Mouse (Mus musculus) myocyte (in vitro differentiated cells): ENCODE data around the gene Rgs3.

Experiments
- CEBPB ChIP-seq: IDR thresholded peaks from 2 replicates; pipeline ENCODE4 v1.6.1; 2011; ENCODE audit warnings: mild to moderate bottlenecking, moderate library complexity; ENCODE audit not compliant: poor library complexity, insufficient read depth, severe bottlenecking
- E2F4 ChIP-seq: IDR thresholded peaks from one replicate; pipeline ENCODE4 v1.6.1; 2011; ENCODE audit warnings: mild to moderate bottlenecking, control low read depth, moderate library complexity; ENCODE audit not compliant: insufficient read depth
- MAX ChIP-seq: IDR thresholded peaks from one replicate; pipeline ENCODE4 v1.6.1; 2011; ENCODE audit warnings: low read depth, mild to moderate bottlenecking, control low read depth
- MYOD1 ChIP-seq, 3 experiments: IDR thresholded peaks; one replicate each; pipeline ENCODE4 v1.6.1; 2011; ENCODE audit warnings: control low read depth in 2 of 3, low read depth in 2 of 3, mild to moderate bottlenecking in 2 of 3, moderate library complexity in 1 of 3; ENCODE audit not compliant: insufficient read length in 2 of 3, control insufficient read depth in 1 of 3
- MYOG ChIP-seq, 3 experiments: IDR thresholded peaks; one replicate each; pipeline ENCODE4 v1.6.1; 2011; ENCODE audit warnings: control low read depth in 2 of 3, low read depth in 2 of 3, mild to moderate bottlenecking in 2 of 3; ENCODE audit not compliant: insufficient read length in 2 of 3, control insufficient read depth in 1 of 3, insufficient read depth in 1 of 3
- POLR2A ChIP-seq: IDR thresholded peaks from one replicate; pipeline ENCODE4 v1.6.1; 2011; ENCODE audit warnings: low read depth, mild to moderate bottlenecking, control low read depth, moderate library complexity; ENCODE audit not compliant: insufficient read length
- POLR2AphosphoS2 ChIP-seq: IDR thresholded peaks from one replicate; pipeline ENCODE4 v1.6.1; 2011; ENCODE audit warnings: low read depth, control low read depth; ENCODE audit not compliant: insufficient read length
- REST ChIP-seq: IDR thresholded peaks from one replicate; pipeline ENCODE4 v1.6.1; 2011; ENCODE audit warnings: mild to moderate bottlenecking, control low read depth, moderate library complexity; ENCODE audit not compliant: insufficient read depth, insufficient read length
- SRF ChIP-seq: IDR thresholded peaks from one replicate; pipeline ENCODE4 v1.6.1; 2011; ENCODE audit warnings: low read depth; ENCODE audit not compliant: control insufficient read depth, insufficient read length
- TCF12 ChIP-seq: IDR thresholded peaks from one replicate; pipeline ENCODE4 v1.6.1; 2011; ENCODE audit warnings: mild to moderate bottlenecking, control low read depth; ENCODE audit not compliant: poor library complexity, insufficient read depth, severe bottlenecking
- TCF3 ChIP-seq: IDR thresholded peaks from one replicate; pipeline ENCODE4 v1.6.1; 2011; ENCODE audit warnings: low read depth, control low read depth; ENCODE audit not compliant: insufficient read length
- USF1 ChIP-seq: IDR thresholded peaks from one replicate; pipeline ENCODE4 v1.6.1; 2011; ENCODE audit warnings: low read depth, mild to moderate bottlenecking, control low read depth, moderate library complexity

DNA sequence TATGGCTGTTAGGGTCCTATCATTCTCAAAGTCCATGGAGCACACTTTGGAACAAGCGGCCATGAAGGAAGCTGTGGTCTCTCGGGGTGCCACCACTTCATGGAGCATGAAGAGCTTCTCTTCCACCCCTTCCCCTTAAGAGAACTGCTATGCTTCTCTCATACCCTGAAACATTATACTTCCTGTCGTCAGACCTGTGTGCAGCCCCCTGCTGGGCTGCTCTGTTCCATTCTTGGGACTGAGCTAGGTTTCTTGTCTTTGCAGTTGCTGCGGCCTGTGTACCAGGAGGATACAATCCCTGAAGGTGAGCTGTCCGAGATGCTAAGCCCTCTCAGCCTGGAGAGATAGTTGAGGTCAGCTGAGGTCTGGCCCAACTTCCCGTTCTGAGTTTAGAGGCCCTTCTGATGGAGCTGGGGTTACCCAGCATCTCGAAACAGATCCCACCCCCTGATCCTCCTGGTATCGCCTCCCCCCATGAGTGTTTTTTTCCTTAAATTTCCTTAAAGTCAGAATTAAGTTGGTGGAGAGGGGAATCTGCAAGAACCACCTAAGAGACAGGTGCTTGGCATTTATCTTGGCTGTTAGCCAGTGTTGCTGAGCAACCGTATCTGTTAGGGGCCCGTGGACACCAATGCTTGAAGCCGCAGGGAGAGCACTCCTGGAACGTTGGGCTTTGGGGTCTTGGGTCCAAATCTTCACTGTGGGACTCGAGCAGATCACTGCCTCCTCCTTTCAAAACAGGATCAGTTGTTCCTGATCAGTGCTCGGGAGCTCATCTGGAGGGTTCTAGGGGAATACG is 66.8 kb downstream of the Rgs3 start:
- no peak for TF ChIP-seq MAX
- TF ChIP-seq POLR2A = no peak
- no peak for TF ChIP-seq SRF
- no peak for TF ChIP-seq REST
- no peak for TF ChIP-seq USF1
- TF ChIP-seq MYOD1 (IDR thresholded peaks at IDR 0.05; ENCODE audit: control insufficient read depth in 1 of 3, insufficient read length in 2 of 3, low read depth in 2 of 3) = no peak
- no peak for TF ChIP-seq CEBPB
- no peak for TF ChIP-seq TCF12
- no peak for TF ChIP-seq TCF3
- no peak for TF ChIP-seq POLR2AphosphoS2
- no peak for TF ChIP-seq E2F4
- TF ChIP-seq MYOG (IDR thresholded peaks at IDR 0.05; ENCODE audit: control insufficient read depth in 1 of 3, insufficient read depth in 1 of 3, insufficient read length in 2 of 3, low read depth in 2 of 3) = no peak
